Mouse (Mus musculus): ENCODE data around the gene Gstt4. TPM values are rescaled to one million over a fixed set of nuclear protein-coding genes. Genes with fewer than 3 reads are reported as not detected.

Gene Gstt4
- polyA plus RNA-seq, 1 experiment from 2014 or later = not detected

DNA sequence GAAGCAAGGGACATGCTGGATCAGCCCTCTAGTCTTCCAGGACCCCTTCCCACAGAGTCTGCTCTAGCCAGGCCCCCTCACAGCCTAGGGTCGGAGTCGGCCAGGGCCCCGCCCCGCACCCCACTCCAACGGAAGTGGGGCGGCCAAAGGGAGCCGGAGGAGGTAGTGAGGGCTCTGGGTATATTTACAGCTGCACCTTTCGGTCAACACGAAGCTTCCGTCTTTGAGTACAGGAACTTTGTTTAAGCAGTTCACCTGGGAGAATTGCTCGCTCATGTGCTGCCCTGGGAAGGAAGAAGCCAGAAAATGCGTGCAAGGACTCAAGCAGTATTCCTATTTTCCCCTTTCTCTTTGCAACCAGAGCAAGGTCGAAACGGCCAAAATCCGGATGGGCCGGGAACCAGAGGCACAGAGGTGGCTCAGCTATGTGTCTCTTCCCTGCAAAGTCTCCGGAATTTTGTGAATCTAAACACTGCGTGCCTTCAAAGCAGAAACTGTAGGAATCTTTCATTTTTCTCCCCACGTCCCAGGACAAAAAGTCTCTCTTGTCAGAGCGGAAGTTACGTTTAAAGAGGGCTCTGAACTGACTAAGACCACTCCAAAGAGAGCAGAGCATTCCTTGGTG lies 11.2 kb upstream of the Gstt4 start:
- Histone ChIP-seq H3K9me3 (ENCODE audit: low read length) (no peaks in the 10 kb centered on the region), H3K4me1 (ENCODE audit: insufficient read depth, low read depth, low read length) (peaks cover 5% of the 10 kb centered on the region; the same call in 1 of the 2 replicates), H3K4me3 (ENCODE audit: low read depth, low read length) (peak overlapping the region; percentile 45), H3K27ac (ENCODE audit: low read length) (peak overlapping the region; percentile 85), H3K4me2 (replicated peaks; ENCODE audit: low read depth, low read length) (peak overlapping the region; percentile 66), H3K9ac (replicated peaks; ENCODE audit: low read depth) (peak overlapping the region; percentile 37; the same call in 1 of the 2 replicates), H3K27me3 (replicated peaks; ENCODE audit: insufficient read depth, low read length) (no peaks in the 10 kb centered on the region), H3K36me3 (ENCODE audit: insufficient read depth, low read length) (no peaks in the 10 kb centered on the region)
- ATAC-seq = peak; percentile 12
- DNase-seq (ENCODE audit: low spot score) = peak; percentile 30
- TF ChIP-seq CTCF (IDR thresholded peaks at IDR 0.05) = no peak
- no peak for TF ChIP-seq EP300 (IDR thresholded peaks at IDR 0.05)
- 13% methylated on average over 21 of the region's 21 CpGs for WGBS

DNA sequence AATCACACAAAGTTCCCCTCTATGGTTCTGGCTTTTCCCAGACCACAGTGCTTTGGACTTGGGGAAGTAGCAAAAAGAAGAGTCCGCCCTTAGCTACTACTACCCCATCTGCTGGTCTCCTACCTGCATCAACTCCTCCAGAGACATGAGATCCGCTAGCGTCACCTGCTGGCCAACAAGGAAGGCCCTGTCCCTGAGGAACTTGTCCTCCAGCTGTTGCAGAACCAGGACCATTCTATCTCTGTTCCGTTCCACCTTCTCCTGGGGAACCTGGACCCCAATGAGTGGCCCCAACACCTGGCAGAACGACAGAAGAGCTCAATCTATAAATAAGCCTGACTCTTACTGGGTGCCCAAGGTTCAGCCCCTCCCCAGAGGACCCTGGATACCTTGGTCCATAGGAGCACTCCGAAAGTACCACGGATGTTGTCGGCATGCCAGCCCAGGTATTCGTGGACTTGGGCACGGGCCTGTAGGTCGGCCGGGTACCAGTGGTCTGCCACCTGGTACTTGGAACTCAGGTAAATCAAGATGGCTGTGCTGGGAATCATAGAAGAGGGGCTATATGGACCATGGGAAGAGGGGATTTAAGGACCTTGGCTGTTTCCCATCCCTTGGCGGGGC lies 10.0 kb upstream of the Gstt4 start:
- WGBS = 61% methylated on average over 13 of the region's 13 CpGs
- Histone ChIP-seq H3K27ac (ENCODE audit: low read length) (no peak overlapping the region), H3K9ac (replicated peaks; ENCODE audit: low read depth) (no peak overlapping the region), H3K27me3 (replicated peaks; ENCODE audit: insufficient read depth, low read length) (no peaks in the 10 kb centered on the region), H3K4me1 (ENCODE audit: insufficient read depth, low read depth, low read length) (0 out of 2 replicates have a peak, but pooled peaks cover 5% of the 10 kb centered on the region), H3K9me3 (ENCODE audit: low read length) (no peaks in the 10 kb centered on the region), H3K4me3 (ENCODE audit: low read depth, low read length) (no peak overlapping the region), H3K36me3 (ENCODE audit: insufficient read depth, low read length) (no peaks in the 10 kb centered on the region), H3K4me2 (replicated peaks; ENCODE audit: low read depth, low read length) (no peak overlapping the region)
- peak; percentile 90 for DNase-seq (ENCODE audit: low spot score)
- ATAC-seq = no peak
- TF ChIP-seq CTCF (IDR thresholded peaks at IDR 0.05) (peak; percentile 92), EP300 (IDR thresholded peaks at IDR 0.05) (no peak)

DNA sequence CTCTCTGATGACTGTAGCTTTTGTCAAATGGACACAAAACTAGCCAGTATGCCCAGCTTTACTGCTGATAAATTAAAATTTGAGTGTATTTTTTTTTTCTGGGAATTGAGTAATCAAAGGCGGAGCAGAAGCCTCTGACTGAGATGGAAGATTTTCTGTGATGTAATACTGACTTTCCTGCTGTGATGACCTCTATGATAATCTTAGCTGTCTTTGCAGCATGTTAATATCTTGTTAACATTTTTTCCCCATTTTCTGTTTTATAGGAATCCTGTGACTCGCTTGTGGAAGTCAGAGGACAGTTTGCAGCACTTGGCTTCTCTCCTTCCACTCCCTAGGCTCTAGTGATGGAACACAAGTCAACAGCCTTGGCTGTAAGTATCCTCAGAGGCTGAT lies 7.9 kb upstream of the Gstt4 start:
- Histone ChIP-seq H3K27ac (ENCODE audit: low read length) (no peak overlapping the region), H3K4me3 (ENCODE audit: low read depth, low read length) (no peak overlapping the region), H3K4me2 (replicated peaks; ENCODE audit: low read depth, low read length) (no peak overlapping the region), H3K9ac (replicated peaks; ENCODE audit: low read depth) (no peak overlapping the region), H3K9me3 (ENCODE audit: low read length) (no peaks in the 10 kb centered on the region), H3K4me1 (ENCODE audit: insufficient read depth, low read depth, low read length) (no peaks in the 10 kb centered on the region), H3K36me3 (ENCODE audit: insufficient read depth, low read length) (no peaks in the 10 kb centered on the region), H3K27me3 (replicated peaks; ENCODE audit: insufficient read depth, low read length) (no peaks in the 10 kb centered on the region)
- no peak for TF ChIP-seq CTCF (IDR thresholded peaks at IDR 0.05)
- no peak for TF ChIP-seq EP300 (IDR thresholded peaks at IDR 0.05)
- ATAC-seq (no peak), DNase-seq (ENCODE audit: low spot score) (no peak)
- WGBS = 77% methylated on average over 2 of the region's 2 CpGs

DNA sequence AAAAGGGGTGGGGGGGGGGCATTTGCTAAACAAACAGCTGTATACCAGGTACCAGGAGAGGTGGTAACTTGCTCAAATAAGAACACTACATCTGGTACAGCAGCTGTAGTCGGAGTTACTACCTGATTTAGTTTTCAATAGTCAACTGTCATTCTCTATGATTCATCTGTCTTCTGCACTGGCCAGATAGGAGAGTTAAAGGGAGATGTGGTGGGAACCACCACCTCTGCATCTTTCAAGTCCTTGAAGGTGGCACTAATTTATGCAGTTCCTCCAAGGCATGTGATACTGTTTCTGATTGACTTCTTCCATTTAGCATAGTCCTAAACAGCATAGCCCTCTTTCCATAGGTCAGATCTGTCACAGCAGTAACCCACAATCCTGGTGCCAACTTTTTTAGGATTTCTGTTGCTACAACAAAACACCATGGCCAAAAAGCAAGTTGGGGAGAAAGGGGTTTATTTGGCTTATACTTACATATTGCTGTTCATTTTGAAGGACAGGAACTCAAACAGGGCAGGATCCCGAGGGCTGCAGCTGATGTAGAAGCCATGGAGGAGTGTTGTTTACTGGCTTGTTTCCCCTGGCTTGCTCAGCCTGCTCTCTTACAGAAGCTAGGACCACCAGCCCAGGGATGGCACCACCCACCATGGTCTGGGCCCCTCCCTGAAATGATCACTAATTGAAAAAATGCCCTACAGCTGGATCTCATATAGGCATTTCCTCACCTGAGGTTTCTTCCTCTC lies 7.4 kb upstream of the Gstt4 start:
- Histone ChIP-seq H3K4me3 (ENCODE audit: low read depth, low read length) (no peak overlapping the region), H3K9ac (replicated peaks; ENCODE audit: low read depth) (no peak overlapping the region), H3K36me3 (ENCODE audit: insufficient read depth, low read length) (no peaks in the 10 kb centered on the region), H3K4me2 (replicated peaks; ENCODE audit: low read depth, low read length) (no peak overlapping the region), H3K27ac (ENCODE audit: low read length) (no peak overlapping the region), H3K9me3 (ENCODE audit: low read length) (no peaks in the 10 kb centered on the region), H3K4me1 (ENCODE audit: insufficient read depth, low read depth, low read length) (no peaks in the 10 kb centered on the region), H3K27me3 (replicated peaks; ENCODE audit: insufficient read depth, low read length) (no peaks in the 10 kb centered on the region)
- WGBS = 66% methylated on average over 2 of the region's 2 CpGs
- DNase-seq (ENCODE audit: low spot score) (no peak), ATAC-seq (no peak)
- TF ChIP-seq CTCF (IDR thresholded peaks at IDR 0.05) (no peak), EP300 (IDR thresholded peaks at IDR 0.05) (no peak)

DNA sequence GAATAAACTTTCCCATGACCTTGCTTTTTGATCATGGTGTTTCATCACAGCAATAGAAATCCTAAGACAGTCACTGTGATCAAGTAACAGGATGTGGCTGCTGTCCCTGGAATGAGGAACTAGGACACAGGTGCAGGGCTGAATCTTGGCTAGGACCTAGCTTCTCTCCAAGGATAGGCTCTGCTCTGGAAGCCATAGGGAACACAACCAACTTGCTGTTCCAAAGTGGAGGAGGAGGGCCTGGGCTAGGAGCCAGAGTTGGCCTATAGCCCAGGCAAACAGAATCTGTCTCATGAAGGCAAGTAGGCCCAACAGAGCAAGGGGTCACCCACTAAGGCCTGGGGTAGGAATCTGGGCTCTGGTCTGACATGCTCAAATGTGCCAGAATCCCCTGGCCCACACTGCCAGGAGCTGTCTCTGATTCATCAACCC lies 6.2 kb upstream of the Gstt4 start:
- Histone ChIP-seq H3K4me1 (ENCODE audit: insufficient read depth, low read depth, low read length) (no peaks in the 10 kb centered on the region), H3K9me3 (ENCODE audit: low read length) (no peaks in the 10 kb centered on the region), H3K27ac (ENCODE audit: low read length) (no peak overlapping the region), H3K36me3 (ENCODE audit: insufficient read depth, low read length) (no peaks in the 10 kb centered on the region), H3K4me2 (replicated peaks; ENCODE audit: low read depth, low read length) (no peak overlapping the region), H3K27me3 (replicated peaks; ENCODE audit: insufficient read depth, low read length) (no peaks in the 10 kb centered on the region), H3K4me3 (ENCODE audit: low read depth, low read length) (no peak overlapping the region), H3K9ac (replicated peaks; ENCODE audit: low read depth) (no peak overlapping the region)
- no peak for ATAC-seq
- TF ChIP-seq EP300 (IDR thresholded peaks at IDR 0.05) (no peak), CTCF (IDR thresholded peaks at IDR 0.05) (no peak)
- DNase-seq (ENCODE audit: low spot score) = peak; percentile 21

DNA sequence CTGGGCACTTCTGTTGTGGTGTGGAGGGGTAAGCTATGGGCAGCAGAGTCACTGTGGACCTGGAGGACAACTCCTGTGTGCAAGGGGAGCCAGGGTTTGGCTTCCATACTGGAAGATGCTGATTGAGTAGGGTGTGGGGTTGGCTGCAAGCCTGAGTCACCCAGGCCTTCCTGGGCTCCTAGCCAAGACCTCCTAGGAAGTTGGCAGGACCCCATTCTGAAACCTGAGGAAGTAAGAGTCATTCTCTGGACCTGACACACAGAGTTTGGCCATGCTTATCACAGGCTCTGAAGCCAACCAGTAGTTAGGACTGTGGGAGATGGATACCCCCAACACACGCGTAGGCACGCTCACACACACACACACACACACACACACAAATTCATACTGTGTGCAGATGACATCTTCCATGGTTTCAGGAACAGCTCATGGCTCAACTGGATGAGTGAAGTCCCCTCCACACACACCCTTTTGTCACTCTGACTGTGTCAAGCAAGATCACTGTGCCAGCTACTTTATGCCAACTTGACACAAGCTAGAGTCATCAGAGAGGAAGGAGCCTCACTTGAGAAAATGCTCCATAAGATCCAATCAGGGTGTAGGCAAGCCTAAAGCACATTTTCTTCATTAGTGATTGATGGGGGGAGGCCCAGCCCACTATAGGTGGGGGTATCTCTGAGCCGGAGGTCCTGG lies 5.5 kb upstream of the Gstt4 start:
- Histone ChIP-seq H3K27me3 (replicated peaks; ENCODE audit: insufficient read depth, low read length) (no peaks in the 10 kb centered on the region), H3K9me3 (ENCODE audit: low read length) (no peaks in the 10 kb centered on the region), H3K27ac (ENCODE audit: low read length) (no peak overlapping the region), H3K4me3 (ENCODE audit: low read depth, low read length) (no peak overlapping the region), H3K4me1 (ENCODE audit: insufficient read depth, low read depth, low read length) (no peaks in the 10 kb centered on the region), H3K36me3 (ENCODE audit: insufficient read depth, low read length) (no peaks in the 10 kb centered on the region), H3K9ac (replicated peaks; ENCODE audit: low read depth) (no peak overlapping the region), H3K4me2 (replicated peaks; ENCODE audit: low read depth, low read length) (no peak overlapping the region)
- 81% methylated on average over 4 of the region's 4 CpGs for WGBS
- TF ChIP-seq CTCF (IDR thresholded peaks at IDR 0.05) (no peak), EP300 (IDR thresholded peaks at IDR 0.05) (no peak)
- peak; percentile 61 for DNase-seq (ENCODE audit: low spot score)
- ATAC-seq = peak; percentile 37; the same call in 1 of the 2 replicates
